Mouse (Mus musculus): Measurements from ENCODE around the gene Rp9. TPM values are rescaled to one million over a fixed set of nuclear protein-coding genes. Genes with fewer than 3 reads are reported as not detected.

The Rp9 gene
- total RNA-seq (2021), result 10 to 100 TPM; 36.1 to 38.4 TPM
- long read RNA-seq, experiment 1, transcript Rp9-201 (6 exons, 1,134 nt), result major isoform, 28 of 35 reads
- long read RNA-seq, experiment 1, partial matches to known transcripts, result 5 of 35 reads
- long read RNA-seq, experiment 1, other reads (novel, unspliced or antisense), result 1 of 35 reads
- long read RNA-seq, experiment 2, transcript Rp9-201 (6 exons, 1,134 nt), result major isoform, 39 of 48 reads
- long read RNA-seq, experiment 2, partial matches to known transcripts, result 2 of 48 reads
- long read RNA-seq, experiment 2, other reads (novel, unspliced or antisense), result 4 of 48 reads

- no peak for DNase-seq (ENCODE audit: low spot score in 2 of 2)
Measured at GRCm38 (mm10) chr9:22469643-22470042, at the start of gene Rp9. Gene Rp9, minus strand, starts transcription at chr9:22469743.

- DNase-seq (ENCODE audit: low spot score in 2 of 2), result peak in 1 of 2 experiments; percentile 29
Measured at GRCm38 (mm10) chr9:22518394-22519041, 49.0 kb upstream of the Rp9 start.

GRCm38 (mm10) chr9:22515076-22515475, 45.5 kb upstream of the Rp9 start:
- DNase-seq (ENCODE audit: low spot score in 2 of 2), result no peak

GRCm38 (mm10) chr9:22505574-22505973, 36.0 kb upstream of the Rp9 start:
- no peak for DNase-seq (ENCODE audit: low spot score in 2 of 2)

GRCm38 (mm10) chr9:22503581-22503980, 34.0 kb upstream of the Rp9 start:
- DNase-seq (ENCODE audit: low spot score in 2 of 2), result no peak

GRCm38 (mm10) chr9:22502972-22503371, 33.4 kb upstream of the Rp9 start:
- DNase-seq (ENCODE audit: low spot score in 2 of 2), result no peak

- DNase-seq (ENCODE audit: low spot score in 2 of 2), result no peak
Measured at GRCm38 (mm10) chr9:22497021-22497767, 27.7 kb upstream of the Rp9 start.

GRCm38 (mm10) chr9:22495133-22495532, 25.6 kb upstream of the Rp9 start:
- DNase-seq (ENCODE audit: low spot score in 2 of 2), result no peak

- no peak for DNase-seq (ENCODE audit: low spot score in 2 of 2)
Measured at GRCm38 (mm10) chr9:22494203-22494807, 24.8 kb upstream of the Rp9 start.

GRCm38 (mm10) chr9:22488963-22489362, 19.4 kb upstream of the Rp9 start:
- no peak for DNase-seq (ENCODE audit: low spot score in 2 of 2)

GRCm38 (mm10) chr9:22486211-22486610, 16.7 kb upstream of the Rp9 start:
- no peak for DNase-seq (ENCODE audit: low spot score in 2 of 2)

GRCm38 (mm10) chr9:22484562-22485308, 15.2 kb upstream of the Rp9 start:
- no peak for DNase-seq (ENCODE audit: low spot score in 2 of 2)

GRCm38 (mm10) chr9:22483866-22484561, 14.5 kb upstream of the Rp9 start:
- DNase-seq (ENCODE audit: low spot score in 2 of 2), result no peak

GRCm38 (mm10) chr9:22478946-22479345, 9.4 kb upstream of the Rp9 start:
- no peak for DNase-seq (ENCODE audit: low spot score in 2 of 2)

- DNase-seq (ENCODE audit: low spot score in 2 of 2), result no peak
Measured at GRCm38 (mm10) chr9:22476265-22476664, 6.7 kb upstream of the Rp9 start.

- DNase-seq (ENCODE audit: low spot score in 2 of 2), result peak; percentile 73 to 88
Measured at GRCm38 (mm10) chr9:22475424-22475868, 5.9 kb upstream of the Rp9 start, which contains the start of gene Bbs9. Gene Bbs9, plus strand, starts transcription at chr9:22475715.

GRCm38 (mm10) chr9:22468899-22469259, 664 bp downstream of the Rp9 start:
- no peak for DNase-seq (ENCODE audit: low spot score in 2 of 2)

GRCm38 (mm10) chr9:22468170-22468898, 1.2 kb downstream of the Rp9 start:
- peak; percentile 42 to 69 for DNase-seq (ENCODE audit: low spot score in 2 of 2)

- peak in 1 of 2 experiments; percentile 46 for DNase-seq (ENCODE audit: low spot score in 2 of 2)
Measured at GRCm38 (mm10) chr9:22467371-22468169, 2.0 kb downstream of the Rp9 start.
